Mouse (Mus musculus): Measurements from ENCODE around the gene Tigar.

DNA sequence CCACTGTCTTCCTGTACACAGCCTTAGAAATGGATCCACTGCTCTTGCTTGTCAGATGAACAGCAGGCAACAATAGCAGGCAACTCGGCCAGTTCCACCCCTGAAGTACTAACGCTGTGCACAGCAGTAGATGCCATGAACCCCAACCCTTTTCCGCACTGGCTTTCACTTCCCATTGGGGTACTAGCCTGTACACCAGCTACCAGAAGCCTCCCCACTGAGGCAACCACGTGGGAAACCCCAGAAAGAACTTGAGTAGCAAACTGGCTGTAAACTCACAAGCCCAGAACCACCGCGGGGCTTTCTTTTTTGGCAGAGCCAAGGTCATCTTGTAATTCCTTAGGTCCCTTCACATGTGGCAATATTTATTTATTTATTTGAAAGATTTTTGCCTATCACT lies 27.5 kb downstream of the Tigar start:
- no peak for TF ChIP-seq CTCF (IDR thresholded peaks at IDR 0.05; ENCODE audit: low read depth, low read length)
- TF ChIP-seq POLR2A (IDR thresholded peaks at IDR 0.05; ENCODE audit: insufficient read depth, low read length), result no peak
- TF ChIP-seq EP300 (IDR thresholded peaks at IDR 0.05; ENCODE audit: insufficient read depth, low read depth, low read length), result no peak
